Mouse (Mus musculus): ENCODE measurements around the gene Dnal4.

DNA sequence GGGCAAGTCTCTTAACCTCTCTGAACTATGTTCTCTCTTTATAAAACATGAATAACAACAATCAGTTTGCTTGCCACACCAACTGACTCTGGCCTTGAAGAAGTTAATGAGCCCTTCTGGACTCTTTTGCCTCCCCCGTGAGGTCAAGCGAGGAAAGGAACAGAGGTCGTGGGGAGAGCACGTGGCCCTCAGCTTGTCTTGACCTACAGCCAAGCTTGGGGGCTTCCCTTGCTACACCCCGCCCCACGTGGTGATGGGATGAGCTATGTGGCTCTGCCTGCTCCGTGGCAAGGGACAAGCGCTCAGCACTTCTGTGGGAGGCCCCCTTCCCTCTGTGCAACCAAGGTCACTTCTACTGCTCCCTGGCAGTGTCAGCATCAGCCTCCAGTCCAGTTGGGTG, 32.9 kb downstream of the Dnal4 start:
- no peak for TF ChIP-seq GATA1 (IDR thresholded peaks at IDR 0.05; ENCODE audit: low read length)
- TF ChIP-seq TAL1 (IDR thresholded peaks at IDR 0.05; ENCODE audit: low read length), result no peak
